Mouse (Mus musculus): Measurements from ENCODE around the gene Ralgapa2. TPM values are rescaled to one million over a fixed set of nuclear protein-coding genes. Genes with fewer than 3 reads are reported as not detected.

The Ralgapa2 gene
- polyA plus RNA-seq, 1 experiment from 2014 or later, result 17.0 TPM

- H3K4me3 ChIP-seq (replicated peaks), result no peak overlapping the region
- H3K9ac ChIP-seq, result no peak overlapping the region
- H3K36me3 ChIP-seq (replicated peaks), result no peaks in the 10 kb centered on the region
- H3K27me3 ChIP-seq, result no peaks in the 10 kb centered on the region
- WGBS, result 89% methylated on average over 3 of the region's 3 CpGs
- ATAC-seq (ENCODE audit: low FRiP score), result no peak
- no peak overlapping the region for H3K4me2 ChIP-seq
- no peak overlapping the region for H3K27ac ChIP-seq
- no peaks in the 10 kb centered on the region for H3K9me3 ChIP-seq
- H3K4me1 ChIP-seq, result peaks cover 23% of the 10 kb centered on the region
These were observed 201.4 kb downstream of the Ralgapa2 start for GRCm38 (mm10) chr2:146310760-146311159.

GRCm38 (mm10) chr2:146310291-146310690, 201.9 kb downstream of the Ralgapa2 start:
- no peaks in the 10 kb centered on the region for H3K36me3 ChIP-seq (replicated peaks)
- H3K9me3 ChIP-seq, result no peaks in the 10 kb centered on the region
- H3K27ac ChIP-seq, result no peak overlapping the region; the same call in 1 of the 2 replicates
- WGBS, result 73% methylated on average over 6 of the region's 6 CpGs
- no peak overlapping the region for H3K9ac ChIP-seq
- H3K4me1 ChIP-seq, result peaks cover 23% of the 10 kb centered on the region
- no peak overlapping the region for H3K4me3 ChIP-seq (replicated peaks)
- ATAC-seq (ENCODE audit: low FRiP score), result peak; percentile 42; the same call in 1 of the 2 replicates
- H3K27me3 ChIP-seq, result no peaks in the 10 kb centered on the region
- no peak overlapping the region for H3K4me2 ChIP-seq

GRCm38 (mm10) chr2:146309413-146309812, 202.7 kb downstream of the Ralgapa2 start:
- H3K27me3 ChIP-seq, result no peaks in the 10 kb centered on the region
- H3K4me2 ChIP-seq, result no peak overlapping the region
- no peak overlapping the region for H3K4me3 ChIP-seq (replicated peaks)
- H3K9me3 ChIP-seq, result no peaks in the 10 kb centered on the region
- H3K27ac ChIP-seq, result no peak overlapping the region
- ATAC-seq (ENCODE audit: low FRiP score), result peak; percentile 47
- H3K4me1 ChIP-seq, result peaks cover 20% of the 10 kb centered on the region
- no peaks in the 10 kb centered on the region for H3K36me3 ChIP-seq (replicated peaks)
- H3K9ac ChIP-seq, result no peak overlapping the region
- 76% methylated on average over 2 of the region's 2 CpGs for WGBS

GRCm38 (mm10) chr2:146307060-146307459, 205.1 kb downstream of the Ralgapa2 start:
- ATAC-seq (ENCODE audit: low FRiP score), result no peak
- 61% methylated on average over 3 of the region's 3 CpGs for WGBS
- Histone ChIP-seq H3K36me3 (replicated peaks) (no peaks in the 10 kb centered on the region), H3K9ac (no peak overlapping the region), H3K4me2 (no peak overlapping the region), H3K4me3 (replicated peaks) (no peak overlapping the region), H3K27me3 (no peaks in the 10 kb centered on the region), H3K4me1 (peaks cover 33% of the 10 kb centered on the region), H3K27ac (no peak overlapping the region), H3K9me3 (no peaks in the 10 kb centered on the region)

- no peaks in the 10 kb centered on the region for H3K9me3 ChIP-seq
- peaks cover 51% of the 10 kb centered on the region for H3K4me1 ChIP-seq
- H3K36me3 ChIP-seq (replicated peaks), result no peaks in the 10 kb centered on the region
- ATAC-seq (ENCODE audit: low FRiP score), result peak; percentile 90
- no peak overlapping the region for H3K4me3 ChIP-seq (replicated peaks)
- H3K4me2 ChIP-seq, result peak overlapping the region; percentile 24
- H3K27me3 ChIP-seq, result no peaks in the 10 kb centered on the region
- no peak overlapping the region for H3K9ac ChIP-seq
- 8% methylated on average over 9 of the region's 9 CpGs for WGBS
- peak overlapping the region; percentile 87 for H3K27ac ChIP-seq
These were observed 209.9 kb downstream of the Ralgapa2 start for GRCm38 (mm10) chr2:146302094-146302699.

- H3K36me3 ChIP-seq (replicated peaks), result no peaks in the 10 kb centered on the region
- peak overlapping the region; percentile 87 for H3K27ac ChIP-seq
- H3K4me1 ChIP-seq, result peaks cover 50% of the 10 kb centered on the region
- no peaks in the 10 kb centered on the region for H3K9me3 ChIP-seq
- no peak overlapping the region for H3K4me3 ChIP-seq (replicated peaks)
- H3K27me3 ChIP-seq, result no peaks in the 10 kb centered on the region
- 9% methylated on average over 1 of the region's 1 CpGs for WGBS
- H3K4me2 ChIP-seq, result no peak overlapping the region
- ATAC-seq (ENCODE audit: low FRiP score), result 0 out of 2 replicates have a peak, but pooled peaks have one; percentile 18
- no peak overlapping the region for H3K9ac ChIP-seq
These were observed 211.6 kb downstream of the Ralgapa2 start for GRCm38 (mm10) chr2:146300500-146301020.

GRCm38 (mm10) chr2:146299841-146300460, 212.2 kb downstream of the Ralgapa2 start:
- Histone ChIP-seq H3K27me3 (no peaks in the 10 kb centered on the region), H3K4me3 (replicated peaks) (no peak overlapping the region), H3K27ac (peak overlapping the region; percentile 87), H3K4me1 (peaks cover 50% of the 10 kb centered on the region), H3K9ac (no peak overlapping the region), H3K9me3 (no peaks in the 10 kb centered on the region), H3K36me3 (replicated peaks) (no peaks in the 10 kb centered on the region), H3K4me2 (peak overlapping the region; percentile 2; the same call in 1 of the 2 replicates)
- WGBS, result 24% methylated on average over 3 of the region's 3 CpGs
- ATAC-seq (ENCODE audit: low FRiP score), result no peak; the same call in 1 of the 2 replicates

GRCm38 (mm10) chr2:146293538-146293937, 218.6 kb downstream of the Ralgapa2 start:
- no peak overlapping the region for H3K4me3 ChIP-seq (replicated peaks)
- no peak overlapping the region for H3K9ac ChIP-seq
- H3K4me1 ChIP-seq, result peaks cover 42% of the 10 kb centered on the region
- ATAC-seq (ENCODE audit: low FRiP score), result no peak
- H3K9me3 ChIP-seq, result no peaks in the 10 kb centered on the region
- WGBS, result 78% methylated on average over 9 of the region's 9 CpGs
- H3K27me3 ChIP-seq, result no peaks in the 10 kb centered on the region
- H3K27ac ChIP-seq, result peak overlapping the region; percentile 21; the same call in 1 of the 2 replicates
- no peaks in the 10 kb centered on the region for H3K36me3 ChIP-seq (replicated peaks)
- no peak overlapping the region for H3K4me2 ChIP-seq

GRCm38 (mm10) chr2:146290871-146291637, 221.1 kb downstream of the Ralgapa2 start:
- 5% methylated on average over 14 of the region's 14 CpGs for WGBS

GRCm38 (mm10) chr2:146290366-146290765, 221.8 kb downstream of the Ralgapa2 start:
- ATAC-seq (ENCODE audit: low FRiP score), result 0 out of 2 replicates have a peak, but pooled peaks have one; percentile 14
- Histone ChIP-seq H3K4me3 (replicated peaks) (no peak overlapping the region), H3K4me2 (no peak overlapping the region), H3K27ac (peak overlapping the region; percentile 91), H3K9ac (no peak overlapping the region), H3K36me3 (replicated peaks) (no peaks in the 10 kb centered on the region), H3K4me1 (peaks cover 45% of the 10 kb centered on the region), H3K27me3 (no peaks in the 10 kb centered on the region), H3K9me3 (no peaks in the 10 kb centered on the region)
- WGBS, result 76% methylated on average over 6 of the region's 6 CpGs

More at GRCm38 (mm10) chr2:146290871-146291637, 221.1 kb downstream of the Ralgapa2 start:
- Histone ChIP-seq H3K27me3 (no peaks in the 10 kb centered on the region), H3K4me3 (replicated peaks) (no peak overlapping the region), H3K36me3 (replicated peaks) (no peaks in the 10 kb centered on the region), H3K4me1 (peaks cover 45% of the 10 kb centered on the region), H3K9ac (no peak overlapping the region), H3K4me2 (no peak overlapping the region), H3K9me3 (no peaks in the 10 kb centered on the region), H3K27ac (peak overlapping the region; percentile 91)
- peak; percentile 97 for ATAC-seq (ENCODE audit: low FRiP score)

- no peaks in the 10 kb centered on the region for H3K27me3 ChIP-seq
- peaks cover 45% of the 10 kb centered on the region for H3K4me1 ChIP-seq
- no peak overlapping the region for H3K27ac ChIP-seq
- no peak for ATAC-seq (ENCODE audit: low FRiP score)
- H3K9me3 ChIP-seq, result no peaks in the 10 kb centered on the region
- no peak overlapping the region for H3K4me3 ChIP-seq (replicated peaks)
- no peaks in the 10 kb centered on the region for H3K36me3 ChIP-seq (replicated peaks)
- no peak overlapping the region for H3K4me2 ChIP-seq
- 87% methylated on average over 4 of the region's 4 CpGs for WGBS
- no peak overlapping the region for H3K9ac ChIP-seq
These were observed 222.8 kb downstream of the Ralgapa2 start for GRCm38 (mm10) chr2:146289394-146289793.

- Histone ChIP-seq H3K36me3 (replicated peaks) (no peaks in the 10 kb centered on the region), H3K4me3 (replicated peaks) (no peak overlapping the region), H3K27ac (no peak overlapping the region), H3K9me3 (no peaks in the 10 kb centered on the region), H3K27me3 (no peaks in the 10 kb centered on the region), H3K4me1 (peaks cover 38% of the 10 kb centered on the region), H3K9ac (no peak overlapping the region), H3K4me2 (no peak overlapping the region)
- WGBS, result 88% methylated on average over 1 of the region's 1 CpGs
- ATAC-seq (ENCODE audit: low FRiP score), result no peak
These were observed 223.8 kb downstream of the Ralgapa2 start for GRCm38 (mm10) chr2:146288326-146288725.

Measured in forebrain, embryonic 12.5 days (tissue).